Mouse (Mus musculus): Measurements from ENCODE around the gene Rwdd3. TPM values are rescaled to one million over a fixed set of nuclear protein-coding genes. Genes with fewer than 3 reads are reported as not detected.

Rwdd3 gene
- polyA plus RNA-seq, 1 experiment from 2014 or later, result 11.1 TPM

GRCm38 (mm10) chr3:121186925-121187324 is 15.4 kb upstream of the Rwdd3 start:
- in situ Hi-C loops (cut with MboI; ENCODE audit: low pct_unique_long_range_greater_than_20kb), result no loop called here
- no peak for TF ChIP-seq CTCF (IDR thresholded peaks at IDR 0.05)
- no peak for ATAC-seq

DNA sequence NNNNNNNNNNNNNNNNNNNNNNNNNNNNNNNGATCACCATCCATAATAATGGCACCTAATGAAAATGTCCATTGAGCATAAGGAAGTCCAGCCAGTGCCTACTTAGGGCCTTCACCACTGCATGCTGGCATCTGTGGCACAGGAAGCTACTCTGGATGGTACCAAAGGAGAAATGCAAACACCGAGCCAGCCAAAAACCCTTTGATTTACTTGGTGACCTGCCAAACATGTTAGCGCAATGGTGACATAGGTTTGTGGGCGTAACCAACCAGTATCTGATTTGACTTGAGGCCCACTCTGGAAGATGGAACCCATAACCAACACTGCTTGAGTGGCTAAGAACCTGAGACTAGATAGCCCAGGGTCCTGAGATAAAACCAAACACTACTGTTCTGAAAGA is 13.7 kb upstream of the Rwdd3 start:
- POLR2A ChIA-PET, result no interaction called here
- ATAC-seq, result no peak

More at GRCm38 (mm10) chr3:121186925-121187324, 15.4 kb upstream of the Rwdd3 start:
- DNase-seq (ENCODE audit: low read depth, low spot score), result no peak
- peaks cover 4% of the 10 kb centered on the region for H3K27me3 ChIP-seq
- CTCF ChIA-PET, result no interaction called here
- POLR2A ChIA-PET, result no interaction called here

DNA sequence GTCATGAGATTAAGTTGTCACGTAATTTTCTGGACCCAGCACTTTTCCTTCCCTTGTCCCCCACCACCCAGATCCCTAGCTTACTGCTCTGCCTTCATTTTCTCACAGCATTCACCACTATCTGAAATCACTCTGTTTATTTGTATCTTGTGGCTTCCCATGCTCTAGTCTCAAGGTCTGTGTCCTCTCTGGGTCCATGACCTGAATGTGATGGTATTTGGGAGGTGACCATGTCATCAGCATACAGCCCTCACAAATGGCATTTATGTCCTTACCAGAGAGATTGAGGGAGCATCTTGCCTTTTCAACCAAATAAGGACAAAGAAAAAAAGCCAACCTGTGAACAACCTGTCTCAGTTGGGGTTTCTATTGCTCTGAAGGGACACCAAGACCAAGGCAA is 4.5 kb upstream of the Rwdd3 start:
- no peak for DNase-seq (ENCODE audit: low read depth, low spot score)
- CTCF ChIA-PET, result no interaction called here
- ATAC-seq, result no peak
- POLR2A ChIA-PET, result no interaction called here
- TF ChIP-seq CTCF (IDR thresholded peaks at IDR 0.05), result no peak
- H3K27me3 ChIP-seq, result no peaks in the 10 kb centered on the region
- in situ Hi-C loops (cut with MboI; ENCODE audit: low pct_unique_long_range_greater_than_20kb), result loop anchor here (10.0 kb wide), 1 partner anchor 329 kb away; no protein-coding TSS in a partner anchor

More for the DNA sequence above, 13.7 kb upstream of the Rwdd3 start:
- DNase-seq (ENCODE audit: low read depth, low spot score), result no peak
- no peaks in the 10 kb centered on the region for H3K27me3 ChIP-seq
- in situ Hi-C loops (cut with MboI; ENCODE audit: low pct_unique_long_range_greater_than_20kb), result no loop called here
- CTCF ChIA-PET, result no interaction called here
- TF ChIP-seq CTCF (IDR thresholded peaks at IDR 0.05), result no peak

- ChIA-PET CTCF (interaction anchor here (1.0 kb wide), 1 partner anchor 16 kb away, joined by 3 read pairs; no protein-coding TSS in a partner anchor), POLR2A (no interaction called here)
- no peak for TF ChIP-seq CTCF (IDR thresholded peaks at IDR 0.05)
- DNase-seq (ENCODE audit: low read depth, low spot score), result no peak
- no peak for ATAC-seq
- H3K27me3 ChIP-seq, result no peaks in the 10 kb centered on the region
- in situ Hi-C loops (cut with MboI; ENCODE audit: low pct_unique_long_range_greater_than_20kb), result loop anchor here (5.0 to 25.0 kb wide), 3 partner anchors 108 to 563 kb away; partner anchors contain the start of gene Tmem56
Measured at GRCm38 (mm10) chr3:121174248-121174945, 2.9 kb upstream of the Rwdd3 start.

- ATAC-seq (no peak), DNase-seq (ENCODE audit: low read depth, low spot score) (no peak)
- CTCF ChIA-PET, result interaction anchor here (1.0 to 3.1 kb wide), 4 partner anchors 10 to 134 kb away, joined by 3 to 16 read pairs (median 9); no protein-coding TSS in a partner anchor
- no peaks in the 10 kb centered on the region for H3K27me3 ChIP-seq
- no peak for TF ChIP-seq CTCF (IDR thresholded peaks at IDR 0.05)
- POLR2A ChIA-PET, result interaction anchor here (0.7 kb wide), 1 partner anchor 183 kb away, joined by 3 read pairs; no protein-coding TSS in a partner anchor
- in situ Hi-C loops (cut with MboI; ENCODE audit: low pct_unique_long_range_greater_than_20kb), result loop anchor here (5.0 to 25.0 kb wide), 3 partner anchors 110 to 565 kb away; partner anchors contain the start of gene Tmem56
Measured at GRCm38 (mm10) chr3:121172718-121173117, 1.2 kb upstream of the Rwdd3 start.

DNA sequence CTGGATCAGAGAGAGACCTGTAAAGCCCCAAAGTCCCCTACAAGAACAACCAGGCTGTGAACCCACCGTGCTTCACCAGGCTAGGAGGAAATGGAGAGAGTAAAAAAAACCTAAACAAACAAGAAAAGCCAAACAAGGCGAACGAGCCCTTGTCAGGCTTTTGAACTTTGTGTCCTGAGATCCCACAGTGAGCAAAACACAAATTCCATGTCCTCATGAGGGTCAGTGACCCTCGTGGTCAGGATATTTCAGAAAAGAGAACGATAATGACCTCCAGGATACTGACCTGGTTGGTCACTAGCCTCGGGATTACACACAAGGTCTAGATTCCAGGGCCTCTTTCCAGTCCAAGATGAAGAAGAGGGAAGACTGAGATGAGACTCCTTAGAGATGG is 374 bp upstream of the Rwdd3 start:
- no peak for DNase-seq (ENCODE audit: low read depth, low spot score)
- ChIA-PET CTCF (interaction anchor here (0.9 to 3.1 kb wide), 13 partner anchors 9 to 365 kb away, joined by 3 to 16 read pairs (median 5); partner anchors contain the start of gene Alg14), POLR2A (interaction anchor here (0.6 kb wide), 1 partner anchor 328 kb away, joined by 5 read pairs; no protein-coding TSS in a partner anchor)
- in situ Hi-C loops (cut with MboI; ENCODE audit: low pct_unique_long_range_greater_than_20kb), result loop anchor here (5.0 to 25.0 kb wide), 3 partner anchors 110 to 565 kb away; partner anchors contain the start of gene Tmem56
- ATAC-seq, result no peak
- no peak for TF ChIP-seq CTCF (IDR thresholded peaks at IDR 0.05)
- no peaks in the 10 kb centered on the region for H3K27me3 ChIP-seq

GRCm38 (mm10) chr3:121170631-121171030 is 864 bp downstream of the Rwdd3 start:
- ChIA-PET POLR2A (no interaction called here), CTCF (interaction anchor here (0.9 to 3.1 kb wide), 14 partner anchors 10 to 366 kb away, joined by 3 to 16 read pairs (median 5); partner anchors contain the start of gene Alg14)
- H3K27me3 ChIP-seq, result no peaks in the 10 kb centered on the region
- no peak for ATAC-seq
- in situ Hi-C loops (cut with MboI; ENCODE audit: low pct_unique_long_range_greater_than_20kb), result loop anchor here (5.0 to 25.0 kb wide), 3 partner anchors 112 to 567 kb away; partner anchors contain the start of gene Tmem56
- DNase-seq (ENCODE audit: low read depth, low spot score), result no peak
- TF ChIP-seq CTCF (IDR thresholded peaks at IDR 0.05), result peak; percentile 39

GRCm38 (mm10) chr3:121169092-121169942 is 2.2 kb downstream of the Rwdd3 start:
- ChIA-PET CTCF (interaction anchor here (0.9 to 3.1 kb wide), 2 partner anchors 11 to 16 kb away, joined by 3 to 16 read pairs; no protein-coding TSS in a partner anchor), POLR2A (interaction anchor here (0.6 to 0.7 kb wide), 2 partner anchors 12 to 20 kb away, joined by 6 to 8 read pairs; no protein-coding TSS in a partner anchor)
- no peak for TF ChIP-seq CTCF (IDR thresholded peaks at IDR 0.05)
- in situ Hi-C loops (cut with MboI; ENCODE audit: low pct_unique_long_range_greater_than_20kb), result loop anchor here (25.0 kb wide), 1 partner anchor 568 kb away; no protein-coding TSS in a partner anchor
- ATAC-seq, result no peak
- no peaks in the 10 kb centered on the region for H3K27me3 ChIP-seq
- no peak for DNase-seq (ENCODE audit: low read depth, low spot score)

GRCm38 (mm10) chr3:121168581-121168980 is 2.9 kb downstream of the Rwdd3 start:
- POLR2A ChIA-PET, result no interaction called here
- no peak for ATAC-seq
- in situ Hi-C loops (cut with MboI; ENCODE audit: low pct_unique_long_range_greater_than_20kb), result loop anchor here (25.0 kb wide), 1 partner anchor 569 kb away; no protein-coding TSS in a partner anchor
- TF ChIP-seq CTCF (IDR thresholded peaks at IDR 0.05), result no peak
- H3K27me3 ChIP-seq, result no peaks in the 10 kb centered on the region
- DNase-seq (ENCODE audit: low read depth, low spot score), result no peak
- CTCF ChIA-PET, result no interaction called here

- ChIA-PET POLR2A (no interaction called here), CTCF (interaction anchor here (0.9 to 2.4 kb wide), 2 partner anchors 9 to 16 kb away, joined by 3 to 12 read pairs; partner anchors contain the start of gene Rwdd3)
- peak; percentile 55 for ATAC-seq
- H3K27me3 ChIP-seq, result no peaks in the 10 kb centered on the region
- in situ Hi-C loops (cut with MboI; ENCODE audit: low pct_unique_long_range_greater_than_20kb), result loop anchor here (25.0 kb wide), 1 partner anchor 574 kb away; no protein-coding TSS in a partner anchor
- DNase-seq (ENCODE audit: low read depth, low spot score), result no peak
- TF ChIP-seq CTCF (IDR thresholded peaks at IDR 0.05), result peak; percentile 60
Measured at GRCm38 (mm10) chr3:121163271-121163819, 8.2 kb downstream of the Rwdd3 start.

Measured in Patski (cell line).